Mouse (Mus musculus) monocyte, adult 5-6 weeks (primary cell): ENCODE data around the gene Hspa4l. TPM values are rescaled to one million over a fixed set of nuclear protein-coding genes. Genes with fewer than 3 reads are reported as not detected.
"Not testable (repeated sequence)": the region's sequence is repeated elsewhere in the genome, so short reads cannot be mapped to it uniquely, and the experiment has no call there.

Experiments
- ATAC-seq: fragments of 153-309, 156-312 bp; replicated peaks from 2 replicates; pipeline ENCODE4 v1.8.0; 2017; ENCODE audit warnings: mild to moderate bottlenecking; ENCODE audit not compliant: low TSS enrichment, insufficient number of reproducible peaks, severe bottlenecking, poor library complexity, low FRiP score
- total RNA-seq: library from RNA; stranded (forward); fragments of 200-1000, 200-491, 200-594 nt; gene quantifications from 3 replicates; pipeline ENCODE4 v1.2.3, GENCODE M21; 2017

The Hspa4l gene
- total RNA-seq, 1 experiment from 2014 or later: 18.3 TPM

GRCm38 (mm10) chr3:40806871-40807270 lies 62.6 kb downstream of the Hspa4l start:
- ATAC-seq: no peak

DNA sequence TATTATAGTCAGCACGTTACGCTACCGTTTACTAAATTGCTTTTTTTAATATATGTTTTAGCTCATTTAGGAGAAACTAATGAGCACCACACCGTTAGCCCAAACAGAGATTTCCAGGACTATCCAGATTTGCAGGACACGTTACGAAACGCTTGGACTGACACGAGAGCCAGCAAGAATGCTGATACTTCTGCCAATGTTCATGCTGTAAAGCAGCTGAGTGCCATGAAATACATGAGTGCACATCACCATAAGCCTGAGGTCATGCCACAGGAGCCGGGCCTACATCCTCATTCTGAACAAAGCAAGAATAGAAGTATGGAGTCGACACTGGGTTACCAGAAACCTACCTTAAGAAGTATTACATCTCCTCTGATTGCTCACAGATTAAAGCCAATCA lies 64.4 kb downstream of the Hspa4l start:
- ATAC-seq: no peak

GRCm38 (mm10) chr3:40809894-40810293 lies 65.6 kb downstream of the Hspa4l start:
- ATAC-seq: no peak

- ATAC-seq: no peak
These were observed 69.0 kb downstream of the Hspa4l start for GRCm38 (mm10) chr3:40813275-40813674.

DNA sequence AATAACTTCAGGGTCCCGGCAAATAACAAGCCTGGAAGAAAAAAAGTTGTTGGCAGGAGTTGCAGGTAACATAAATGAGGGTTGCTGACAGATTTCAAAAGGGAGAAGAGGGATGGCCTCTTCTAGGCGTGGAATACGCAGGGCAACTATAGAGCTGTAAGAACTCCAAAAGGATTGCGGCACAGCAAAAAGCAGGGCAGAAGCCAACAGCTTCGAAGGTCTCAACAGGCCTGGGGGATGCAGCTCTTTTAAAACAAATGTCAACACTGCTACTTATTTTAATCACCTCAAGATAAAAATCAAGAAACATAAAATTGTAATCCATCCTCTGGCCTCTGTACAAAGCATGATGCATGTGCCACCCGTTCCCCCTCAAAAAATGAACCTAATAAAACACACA lies 101.2 kb downstream of the Hspa4l start:
- not testable (repeated sequence) for ATAC-seq

Other genes with a start within 250 kb of the Hspa4l start
- gene Intu, start 213.2 kb upstream of the Hspa4l start, total RNA-seq: 0.29 to 1.8 TPM (median 1.6 TPM) in 3 replicates
- gene Slc25a31, start 35.6 kb upstream of the Hspa4l start, total RNA-seq: not detected in 3 replicates
- 17.6 to 34.8 TPM (median 18.3 TPM) in 3 replicates for gene Plk4, start 55.5 kb downstream of the Hspa4l start, total RNA-seq
- 2.6 to 10.7 TPM (median 8.4 TPM) in 3 replicates for gene Mfsd8, start 102.4 kb downstream of the Hspa4l start, total RNA-seq
- gene Abhd18, start 102.5 kb downstream of the Hspa4l start, total RNA-seq: 4.1 to 7.1 TPM (median 6.8 TPM) in 3 replicates
- not detected in 3 replicates for gene 1700034I23Rik, start 158.0 kb downstream of the Hspa4l start, total RNA-seq
- gene Larp1b, start 205.3 kb downstream of the Hspa4l start, total RNA-seq: 22.7 to 32.9 TPM (median 28.8 TPM) in 3 replicates